Mouse (Mus musculus): ENCODE data around the gene Thumpd2. TPM values are rescaled to one million over a fixed set of nuclear protein-coding genes. Genes with fewer than 3 reads are reported as not detected.

Thumpd2 gene
- polyA plus RNA-seq, 1 experiment from 2014 or later, result 11.6 TPM

GRCm38 (mm10) chr17:81001010-81001409 is 63.9 kb downstream of the Thumpd2 start:
- Histone ChIP-seq H3K27ac (replicated peaks; ENCODE audit: low read depth, low read length) (no peak overlapping the region), H3K27me3 (replicated peaks; ENCODE audit: control insufficient read depth, insufficient read depth, low read length) (no peaks in the 10 kb centered on the region), H3K4me2 (ENCODE audit: low read depth, low read length) (no peak overlapping the region), H3K4me1 (ENCODE audit: control insufficient read depth, insufficient read depth, low read length) (0 out of 2 replicates have a peak, but pooled peaks cover 4% of the 10 kb centered on the region), H3K36me3 (ENCODE audit: control insufficient read depth, insufficient read depth, low read length) (no peaks in the 10 kb centered on the region), H3K9ac (ENCODE audit: low read depth, low read length) (no peak overlapping the region), H3K9me3 (ENCODE audit: control insufficient read depth, low read length) (no peaks in the 10 kb centered on the region), H3K4me3 (ENCODE audit: low read depth, low read length) (no peak overlapping the region)
- DNase-seq (ENCODE audit: low spot score), result no peak
- ATAC-seq (ENCODE audit: low read depth), result no peak
- WGBS, result 43% methylated on average over 12 of the region's 12 CpGs

GRCm38 (mm10) chr17:80998958-80999357 is 65.9 kb downstream of the Thumpd2 start:
- ATAC-seq (ENCODE audit: low read depth), result no peak

GRCm38 (mm10) chr17:80997226-80997625 is 67.7 kb downstream of the Thumpd2 start:
- Histone ChIP-seq H3K27me3 (replicated peaks; ENCODE audit: control insufficient read depth, insufficient read depth, low read length) (no peaks in the 10 kb centered on the region), H3K4me1 (ENCODE audit: control insufficient read depth, insufficient read depth, low read length) (0 out of 2 replicates have a peak, but pooled peaks cover 4% of the 10 kb centered on the region), H3K9me3 (ENCODE audit: control insufficient read depth, low read length) (no peaks in the 10 kb centered on the region; the same call in 1 of the 2 replicates), H3K9ac (ENCODE audit: low read depth, low read length) (no peak overlapping the region), H3K4me3 (ENCODE audit: low read depth, low read length) (no peak overlapping the region), H3K4me2 (ENCODE audit: low read depth, low read length) (no peak overlapping the region), H3K36me3 (ENCODE audit: control insufficient read depth, insufficient read depth, low read length) (no peaks in the 10 kb centered on the region), H3K27ac (replicated peaks; ENCODE audit: low read depth, low read length) (no peak overlapping the region)
- 79% methylated on average over 2 of the region's 2 CpGs for WGBS
- DNase-seq (ENCODE audit: low spot score) (no peak), ATAC-seq (ENCODE audit: low read depth) (no peak)

More at GRCm38 (mm10) chr17:80998958-80999357, 65.9 kb downstream of the Thumpd2 start:
- Histone ChIP-seq H3K4me3 (ENCODE audit: low read depth, low read length) (no peak overlapping the region), H3K27ac (replicated peaks; ENCODE audit: low read depth, low read length) (no peak overlapping the region), H3K9me3 (ENCODE audit: control insufficient read depth, low read length) (no peaks in the 10 kb centered on the region; the same call in 1 of the 2 replicates), H3K36me3 (ENCODE audit: control insufficient read depth, insufficient read depth, low read length) (no peaks in the 10 kb centered on the region), H3K27me3 (replicated peaks; ENCODE audit: control insufficient read depth, insufficient read depth, low read length) (no peaks in the 10 kb centered on the region), H3K9ac (ENCODE audit: low read depth, low read length) (no peak overlapping the region), H3K4me2 (ENCODE audit: low read depth, low read length) (no peak overlapping the region), H3K4me1 (ENCODE audit: control insufficient read depth, insufficient read depth, low read length) (0 out of 2 replicates have a peak, but pooled peaks cover 4% of the 10 kb centered on the region)
- no peak for DNase-seq (ENCODE audit: low spot score)
- 42% methylated on average over 6 of the region's 6 CpGs for WGBS

- 75% methylated on average over 8 of the region's 8 CpGs for WGBS
- no peak overlapping the region for H3K9ac ChIP-seq (ENCODE audit: low read depth, low read length)
- H3K4me2 ChIP-seq (ENCODE audit: low read depth, low read length), result no peak overlapping the region
- ATAC-seq (ENCODE audit: low read depth), result no peak
- H3K27ac ChIP-seq (replicated peaks; ENCODE audit: low read depth, low read length), result no peak overlapping the region
- no peak overlapping the region for H3K4me3 ChIP-seq (ENCODE audit: low read depth, low read length)
- DNase-seq (ENCODE audit: low spot score), result no peak
- H3K27me3 ChIP-seq (replicated peaks; ENCODE audit: control insufficient read depth, insufficient read depth, low read length), result no peaks in the 10 kb centered on the region
- no peaks in the 10 kb centered on the region; the same call in 1 of the 2 replicates for H3K9me3 ChIP-seq (ENCODE audit: control insufficient read depth, low read length)
- no peaks in the 10 kb centered on the region for H3K4me1 ChIP-seq (ENCODE audit: control insufficient read depth, insufficient read depth, low read length)
- no peaks in the 10 kb centered on the region for H3K36me3 ChIP-seq (ENCODE audit: control insufficient read depth, insufficient read depth, low read length)
Measured at GRCm38 (mm10) chr17:80991535-80992127, 73.3 kb downstream of the Thumpd2 start.

- Histone ChIP-seq H3K27me3 (replicated peaks; ENCODE audit: control insufficient read depth, insufficient read depth, low read length) (no peaks in the 10 kb centered on the region; the same call in 1 of the 2 replicates), H3K4me2 (ENCODE audit: low read depth, low read length) (no peak overlapping the region), H3K27ac (replicated peaks; ENCODE audit: low read depth, low read length) (no peak overlapping the region), H3K36me3 (ENCODE audit: control insufficient read depth, insufficient read depth, low read length) (no peaks in the 10 kb centered on the region), H3K4me3 (ENCODE audit: low read depth, low read length) (no peak overlapping the region), H3K9me3 (ENCODE audit: control insufficient read depth, low read length) (no peaks in the 10 kb centered on the region), H3K4me1 (ENCODE audit: control insufficient read depth, insufficient read depth, low read length) (no peaks in the 10 kb centered on the region; the same call in 1 of the 2 replicates), H3K9ac (ENCODE audit: low read depth, low read length) (no peak overlapping the region)
- DNase-seq (ENCODE audit: low spot score) (no peak), ATAC-seq (ENCODE audit: low read depth) (no peak)
- whole genome bisulfite sequencing, result 67% methylated on average over 10 of the region's 10 CpGs
Measured at GRCm38 (mm10) chr17:80982976-80983375, 81.9 kb downstream of the Thumpd2 start.

- DNase-seq (ENCODE audit: low spot score), result peak; percentile 89
- 9% methylated on average over 8 of the region's 8 CpGs for WGBS
- no peak overlapping the region for H3K4me3 ChIP-seq (ENCODE audit: low read depth, low read length)
- no peaks in the 10 kb centered on the region for H3K9me3 ChIP-seq (ENCODE audit: control insufficient read depth, low read length)
- H3K27ac ChIP-seq (replicated peaks; ENCODE audit: low read depth, low read length), result no peak overlapping the region
- no peak overlapping the region for H3K9ac ChIP-seq (ENCODE audit: low read depth, low read length)
- ATAC-seq (ENCODE audit: low read depth), result peak; percentile 68
- no peaks in the 10 kb centered on the region for H3K36me3 ChIP-seq (ENCODE audit: control insufficient read depth, insufficient read depth, low read length)
- no peak overlapping the region for H3K4me2 ChIP-seq (ENCODE audit: low read depth, low read length)
- no peaks in the 10 kb centered on the region; the same call in 1 of the 2 replicates for H3K4me1 ChIP-seq (ENCODE audit: control insufficient read depth, insufficient read depth, low read length)
- no peaks in the 10 kb centered on the region; the same call in 1 of the 2 replicates for H3K27me3 ChIP-seq (replicated peaks; ENCODE audit: control insufficient read depth, insufficient read depth, low read length)
Measured at GRCm38 (mm10) chr17:80982412-80982787, 82.5 kb downstream of the Thumpd2 start.

- Histone ChIP-seq H3K4me1 (ENCODE audit: control insufficient read depth, insufficient read depth, low read length) (no peaks in the 10 kb centered on the region; the same call in 1 of the 2 replicates), H3K4me2 (ENCODE audit: low read depth, low read length) (no peak overlapping the region), H3K4me3 (ENCODE audit: low read depth, low read length) (no peak overlapping the region), H3K36me3 (ENCODE audit: control insufficient read depth, insufficient read depth, low read length) (no peaks in the 10 kb centered on the region), H3K27me3 (replicated peaks; ENCODE audit: control insufficient read depth, insufficient read depth, low read length) (no peaks in the 10 kb centered on the region; the same call in 1 of the 2 replicates), H3K9ac (ENCODE audit: low read depth, low read length) (no peak overlapping the region), H3K27ac (replicated peaks; ENCODE audit: low read depth, low read length) (no peak overlapping the region), H3K9me3 (ENCODE audit: control insufficient read depth, low read length) (no peaks in the 10 kb centered on the region)
- ATAC-seq (ENCODE audit: low read depth) (0 out of 2 replicates have a peak, but pooled peaks have one; percentile 30), DNase-seq (ENCODE audit: low spot score) (peak; percentile 21)
- WGBS, result 57% methylated on average over 12 of the region's 12 CpGs
Measured at GRCm38 (mm10) chr17:80981721-80982411, 83.0 kb downstream of the Thumpd2 start.

- ATAC-seq (ENCODE audit: low read depth), result no peak
- H3K9ac ChIP-seq (ENCODE audit: low read depth, low read length), result no peak overlapping the region
- H3K27ac ChIP-seq (replicated peaks; ENCODE audit: low read depth, low read length), result no peak overlapping the region
- H3K36me3 ChIP-seq (ENCODE audit: control insufficient read depth, insufficient read depth, low read length), result no peaks in the 10 kb centered on the region
- 0 out of 2 replicates have a peak, but pooled peaks cover 3% of the 10 kb centered on the region for H3K9me3 ChIP-seq (ENCODE audit: control insufficient read depth, low read length)
- no peaks in the 10 kb centered on the region; the same call in 1 of the 2 replicates for H3K27me3 ChIP-seq (replicated peaks; ENCODE audit: control insufficient read depth, insufficient read depth, low read length)
- no peaks in the 10 kb centered on the region; the same call in 1 of the 2 replicates for H3K4me1 ChIP-seq (ENCODE audit: control insufficient read depth, insufficient read depth, low read length)
- WGBS, result 58% methylated on average over 10 of the region's 10 CpGs
- no peak overlapping the region for H3K4me3 ChIP-seq (ENCODE audit: low read depth, low read length)
- DNase-seq (ENCODE audit: low spot score), result no peak
- H3K4me2 ChIP-seq (ENCODE audit: low read depth, low read length), result no peak overlapping the region
Measured at GRCm38 (mm10) chr17:80980096-80980495, 84.8 kb downstream of the Thumpd2 start.
